Mouse (Mus musculus) lung, adult 18-20 months (tissue): ENCODE data around the gene Plxna2.

Source experiments
- DNase-seq, 2 experiments: peaks; one replicate each; pipeline ENCODE4 v3.0.0; 2022; ENCODE audit warnings: mixed read lengths in 2 of 2

Plxna2 gene

GRCm38 (mm10) chr1:194617918-194618317 lies at the start of gene Plxna2:
TSS of gene Plxna2 (plus strand) at chr1:194618218.
- DNase-seq = no peak

GRCm38 (mm10) chr1:194573870-194574269 lies 44.1 kb upstream of the Plxna2 start:
- DNase-seq = no peak

- DNase-seq = no peak
Measured at GRCm38 (mm10) chr1:194578270-194578669, 39.7 kb upstream of the Plxna2 start.

DNA sequence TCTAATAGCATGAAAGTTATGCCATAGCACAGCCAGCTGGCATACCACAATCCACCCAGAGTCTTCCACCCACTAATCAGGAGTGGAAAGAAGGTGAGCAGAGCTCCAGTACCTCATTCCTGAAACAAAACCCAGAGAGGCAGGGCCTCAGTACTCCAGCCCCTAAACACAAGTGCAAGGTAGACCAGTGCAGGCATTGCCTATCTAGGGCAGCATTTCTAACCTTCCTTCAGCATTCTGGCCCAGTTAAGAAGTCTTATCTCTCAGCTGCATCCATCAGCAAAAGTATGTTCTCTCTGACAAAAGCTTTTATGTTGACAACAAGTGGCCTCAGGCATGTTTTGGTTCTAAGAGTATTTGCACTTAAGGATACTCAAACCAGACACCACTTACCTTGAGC lies 37.5 kb upstream of the Plxna2 start:
- no peak for DNase-seq

DNA sequence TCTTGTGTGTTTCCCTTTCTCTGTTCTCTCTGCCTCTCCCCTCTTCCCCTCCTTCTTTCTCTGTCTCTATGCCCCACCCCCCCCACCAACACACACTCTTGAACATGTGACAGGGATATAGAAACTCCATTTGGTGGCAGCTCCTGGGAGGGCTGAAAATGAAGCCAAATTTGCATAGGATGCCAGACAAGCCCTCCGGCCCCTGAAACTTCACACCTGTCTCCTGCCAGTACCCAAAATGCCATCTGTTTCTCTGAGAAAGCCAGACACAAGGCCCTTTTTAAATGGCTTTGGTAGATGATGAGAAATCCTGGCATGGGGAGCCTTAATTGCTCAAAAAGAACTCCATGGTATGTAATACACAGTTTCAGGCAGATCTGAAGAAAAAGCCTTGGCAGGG lies 31.3 kb upstream of the Plxna2 start:
- DNase-seq = no peak

GRCm38 (mm10) chr1:194587532-194587931 lies 30.5 kb upstream of the Plxna2 start:
- peak in 1 of 2 experiments; percentile 7 for DNase-seq

GRCm38 (mm10) chr1:194587956-194588668 lies 29.9 kb upstream of the Plxna2 start:
- no peak for DNase-seq

- no peak for DNase-seq
Measured at GRCm38 (mm10) chr1:194588711-194589451, 29.1 kb upstream of the Plxna2 start.

DNA sequence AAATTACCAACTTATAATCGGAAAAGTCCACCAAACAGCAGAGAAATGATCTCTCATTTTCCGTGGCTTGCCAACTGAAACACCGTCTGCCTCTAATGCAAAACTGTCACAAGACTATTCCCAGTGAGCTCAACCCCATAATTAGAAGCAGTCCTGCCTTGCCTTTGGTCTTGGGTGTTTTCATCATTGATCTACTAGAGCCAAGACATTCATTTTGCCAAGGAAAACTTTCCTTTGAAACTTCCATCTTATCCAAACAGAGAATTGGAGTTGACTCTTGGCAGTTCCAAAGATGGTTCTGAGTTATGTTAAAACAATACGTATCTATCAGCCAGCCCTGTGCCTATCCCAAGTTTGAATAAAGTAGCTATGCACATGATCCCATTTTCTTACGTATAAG lies 24.9 kb upstream of the Plxna2 start:
- DNase-seq = no peak

GRCm38 (mm10) chr1:194607406-194608261 lies 10.4 kb upstream of the Plxna2 start:
- peak in 1 of 2 experiments; percentile 10 for DNase-seq

- no peak for DNase-seq
Measured at GRCm38 (mm10) chr1:194610516-194610915, 7.5 kb upstream of the Plxna2 start.

GRCm38 (mm10) chr1:194612628-194613027 lies 5.4 kb upstream of the Plxna2 start:
- no peak for DNase-seq

GRCm38 (mm10) chr1:194613271-194613834 lies 4.7 kb upstream of the Plxna2 start:
- no peak for DNase-seq

- DNase-seq = no peak
Measured at GRCm38 (mm10) chr1:194613923-194614830, 3.8 kb upstream of the Plxna2 start.

GRCm38 (mm10) chr1:194616136-194616535 lies 1.9 kb upstream of the Plxna2 start:
- no peak for DNase-seq

- peak; percentile 66 to 85 for DNase-seq
Measured at GRCm38 (mm10) chr1:194618841-194619311, 858 bp downstream of the Plxna2 start.

GRCm38 (mm10) chr1:194619353-194620244 lies 1.6 kb downstream of the Plxna2 start:
- DNase-seq = peak; percentile 89

GRCm38 (mm10) chr1:194620245-194620991 lies 2.4 kb downstream of the Plxna2 start:
- DNase-seq = peak; percentile 81 to 88

GRCm38 (mm10) chr1:194622174-194622573 lies 4.2 kb downstream of the Plxna2 start:
- DNase-seq = no peak

- DNase-seq = no peak
Measured at GRCm38 (mm10) chr1:194622677-194623076, 4.7 kb downstream of the Plxna2 start.
